Mouse (Mus musculus) yolk sac, embryonic 10.5 days (tissue): ENCODE measurements around the gene Skida1.

ENCODE experiments used
- DNase-seq: peaks from one replicate; pipeline ENCODE4 v3.0.0-alpha.2; 2017; ENCODE audit warnings: low spot score

The Skida1 gene

DNA sequence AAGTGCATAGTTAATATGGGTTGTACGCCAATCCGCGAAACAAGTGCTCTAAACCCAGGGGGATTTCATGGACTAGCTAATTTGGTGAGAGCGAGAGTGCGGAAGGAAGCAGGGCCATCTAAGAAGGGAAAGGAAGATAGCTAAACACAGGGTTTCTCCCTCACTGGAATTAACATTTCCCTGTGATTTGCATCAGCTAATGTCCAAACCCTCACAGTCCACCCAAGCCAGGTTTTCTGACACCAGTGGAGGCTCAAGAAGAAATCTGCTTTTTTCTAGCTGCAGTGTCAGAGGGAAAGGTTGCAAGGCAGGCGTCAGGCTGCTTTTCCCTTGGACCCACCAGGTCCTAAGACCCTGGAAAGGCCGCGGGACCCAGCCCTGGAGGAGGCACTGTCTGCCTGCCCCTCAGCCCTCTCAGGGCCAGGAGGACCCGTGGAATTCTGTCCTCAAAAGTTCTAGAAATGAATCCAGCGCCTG, 9.9 kb downstream of the Skida1 start:
- no peak for DNase-seq

DNA sequence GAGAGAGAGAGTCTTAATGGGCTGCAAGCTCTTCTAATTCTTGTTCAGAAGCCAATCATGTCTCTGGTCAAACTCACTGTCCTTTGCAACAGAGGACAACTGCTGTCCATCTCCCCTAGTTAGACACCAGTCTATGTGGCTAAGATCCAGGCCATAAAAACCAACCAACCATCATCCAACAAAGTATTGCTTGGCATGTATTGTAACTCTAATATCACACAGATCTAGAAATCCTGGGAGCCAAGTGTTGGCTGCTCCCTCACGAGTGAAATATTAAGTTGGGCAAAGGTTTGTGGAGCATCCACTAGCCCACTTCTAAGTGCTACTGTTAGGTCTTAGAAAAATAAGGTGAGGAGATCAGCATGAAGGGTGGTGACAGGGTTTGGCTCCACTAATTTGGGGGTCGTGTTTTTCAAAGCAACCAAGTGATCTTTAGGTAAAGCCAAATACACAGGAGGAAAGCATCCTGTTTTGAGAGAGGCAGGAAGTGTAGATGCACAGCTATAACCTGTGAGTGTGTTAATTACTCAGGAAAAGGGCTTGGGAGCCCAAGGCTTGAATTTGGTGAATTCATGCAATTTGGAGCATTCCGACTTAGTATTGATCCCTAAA, 10.6 kb downstream of the Skida1 start:
- no peak for DNase-seq

DNA sequence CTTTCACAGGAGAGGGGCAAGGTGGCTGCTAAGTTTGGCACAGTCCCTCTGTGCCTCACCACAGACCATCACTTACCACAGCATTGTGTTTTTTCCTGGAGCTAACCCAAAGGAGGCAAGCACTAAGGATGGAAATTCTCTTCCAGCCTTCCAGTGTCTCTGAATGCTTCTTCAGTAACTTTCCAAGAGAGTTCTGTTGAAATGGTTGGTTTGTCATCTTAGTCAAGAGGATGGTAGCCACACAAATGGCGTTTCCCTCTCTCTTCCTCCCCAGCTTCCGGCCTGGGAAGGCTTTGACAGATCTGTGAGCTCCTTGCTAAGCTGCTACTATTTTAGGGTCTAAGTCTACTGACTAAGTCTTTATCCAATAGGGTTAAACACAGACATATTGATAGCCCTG, 11.4 kb downstream of the Skida1 start, which contains the start of gene A930004D18Rik:
Gene A930004D18Rik (minus strand): TSS at position 247 of the 400 bp plus-strand sequence.
- no peak for DNase-seq

DNA sequence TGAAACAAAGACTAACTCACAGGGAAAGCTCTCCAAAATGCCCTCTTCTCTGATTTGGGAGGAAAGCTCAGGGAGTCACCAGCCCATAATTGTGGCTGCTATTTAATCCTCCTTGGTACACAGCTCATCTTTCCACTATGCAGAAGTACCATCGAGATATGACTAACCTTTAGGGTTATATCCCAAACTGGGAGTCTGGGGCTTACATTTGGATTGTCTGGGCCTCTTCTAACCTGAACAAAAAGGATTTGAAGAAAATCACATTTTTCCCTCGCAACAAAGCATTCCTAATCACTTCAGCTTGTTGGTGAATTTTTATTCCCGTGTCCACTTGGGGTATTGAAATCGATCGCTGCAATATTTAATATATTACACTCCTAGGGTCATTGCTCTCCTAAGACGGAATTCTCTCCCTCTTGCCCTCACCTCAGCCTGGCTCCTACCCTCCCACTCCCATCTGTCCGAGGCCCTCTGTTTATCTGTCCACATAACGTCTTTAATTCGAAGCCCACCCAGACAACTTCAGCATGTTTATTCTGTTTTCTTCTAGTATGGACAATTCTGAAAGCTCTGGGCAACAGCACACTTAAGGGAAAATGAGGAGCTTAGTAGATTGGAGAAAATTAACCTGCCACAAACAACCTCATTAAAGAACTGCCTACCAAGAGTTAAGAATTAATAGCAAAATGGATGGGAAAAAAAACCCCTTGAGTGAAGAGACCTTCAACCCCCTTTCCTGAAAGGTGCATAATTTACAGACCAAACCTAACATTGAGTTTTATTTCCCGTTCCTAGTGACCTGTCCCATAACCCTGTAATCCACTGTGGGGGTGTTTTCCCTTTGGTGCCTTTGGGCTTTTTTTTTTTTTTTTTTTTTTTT, 14.2 kb downstream of the Skida1 start:
- DNase-seq, result no peak

DNA sequence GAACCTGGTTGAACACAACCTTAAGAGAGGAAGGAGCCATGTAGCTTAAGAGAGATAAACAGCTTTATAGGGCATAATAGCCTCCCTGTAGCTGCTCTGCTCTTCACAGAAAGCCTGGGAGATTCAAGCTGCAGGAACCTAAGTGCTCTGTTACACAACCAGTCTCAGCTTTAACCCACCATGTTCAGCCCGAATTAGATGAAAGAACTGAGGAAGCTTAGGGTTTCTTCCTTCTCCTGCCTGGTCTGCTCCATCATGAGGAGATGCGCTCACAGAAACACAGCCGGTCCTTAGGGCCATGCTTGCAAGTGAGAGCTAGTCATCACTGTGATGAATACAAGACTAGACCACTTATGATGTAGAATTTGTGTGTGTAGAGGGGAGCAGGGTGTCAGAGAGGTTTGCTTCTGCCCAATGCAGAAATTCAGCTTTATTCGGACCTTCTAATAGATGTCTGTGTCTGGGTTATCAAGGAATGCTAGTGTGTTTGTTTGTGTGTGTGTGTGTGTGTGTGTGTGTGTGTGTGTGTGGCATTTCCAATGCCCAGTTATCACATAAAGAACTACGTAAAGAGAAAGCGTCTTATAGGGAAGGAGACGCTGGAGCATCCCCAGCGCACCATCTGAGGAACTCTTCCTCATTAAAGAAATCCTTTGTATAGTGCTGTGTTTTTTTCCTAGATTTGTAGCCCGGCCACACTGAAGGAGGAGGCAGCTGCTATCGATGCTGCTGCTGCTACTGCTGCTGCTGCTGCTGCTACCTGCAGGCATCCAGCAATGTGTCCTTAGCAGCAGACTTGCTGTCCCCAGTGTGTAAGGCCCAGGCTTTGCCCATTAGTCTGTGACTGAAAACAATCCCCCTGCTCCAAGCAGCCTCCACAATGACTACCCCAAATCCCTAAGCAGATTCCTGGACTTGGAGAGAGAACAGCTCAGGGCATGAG, 15.4 kb downstream of the Skida1 start:
- DNase-seq, result no peak

DNA sequence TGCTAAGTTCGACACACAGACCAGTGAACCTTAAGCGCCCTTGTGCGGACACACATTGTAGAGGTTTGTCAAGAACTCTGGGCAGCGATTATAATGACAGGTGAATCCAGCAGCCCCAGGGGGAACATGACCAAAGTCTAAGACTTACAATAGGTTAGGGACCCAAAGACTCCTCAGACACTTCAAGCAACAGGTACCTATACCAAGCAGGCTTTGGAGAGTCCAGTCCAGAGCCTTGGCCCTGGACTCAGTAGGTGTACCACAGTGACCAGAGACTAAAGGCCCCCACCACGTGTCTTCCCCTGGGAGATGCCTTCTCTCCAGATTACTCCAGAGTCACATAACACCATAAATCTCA, 16.3 kb downstream of the Skida1 start:
- no peak for DNase-seq

DNA sequence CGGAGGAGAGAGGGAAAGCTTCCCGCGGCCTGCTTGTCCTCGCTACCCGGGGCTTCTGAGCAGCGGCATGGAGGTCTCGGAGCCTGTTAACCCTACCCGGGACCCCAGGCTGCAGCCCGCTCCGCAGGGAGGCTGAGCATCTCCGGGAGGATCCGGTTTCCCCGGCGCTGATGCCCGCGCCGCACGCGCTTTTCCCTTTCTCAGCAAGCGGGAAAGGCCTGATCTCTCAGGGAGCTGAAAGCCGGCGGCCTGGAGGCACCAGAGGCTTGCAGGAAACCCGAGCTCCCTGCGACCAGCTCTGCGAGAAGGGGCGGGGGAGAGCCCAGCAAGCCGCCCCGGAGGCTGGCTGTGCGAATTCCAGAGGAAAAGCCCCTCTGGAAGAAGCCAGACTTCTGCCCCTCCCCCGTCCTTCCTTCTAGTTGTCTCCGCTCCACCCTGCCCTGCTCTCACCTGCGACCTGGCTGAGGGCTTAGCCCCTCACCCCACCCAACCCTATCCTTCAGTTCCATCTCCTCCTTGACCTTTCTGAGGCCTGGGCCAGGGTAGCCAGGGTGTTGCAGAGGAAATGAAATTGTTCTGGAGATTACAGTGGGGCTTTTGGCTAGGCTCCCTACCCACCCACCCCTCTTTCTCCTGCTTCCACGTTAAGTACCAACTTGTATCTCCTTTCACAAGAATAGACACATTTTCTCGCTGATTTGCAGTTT, 16.9 kb downstream of the Skida1 start:
- peak; percentile 81 for DNase-seq

DNA sequence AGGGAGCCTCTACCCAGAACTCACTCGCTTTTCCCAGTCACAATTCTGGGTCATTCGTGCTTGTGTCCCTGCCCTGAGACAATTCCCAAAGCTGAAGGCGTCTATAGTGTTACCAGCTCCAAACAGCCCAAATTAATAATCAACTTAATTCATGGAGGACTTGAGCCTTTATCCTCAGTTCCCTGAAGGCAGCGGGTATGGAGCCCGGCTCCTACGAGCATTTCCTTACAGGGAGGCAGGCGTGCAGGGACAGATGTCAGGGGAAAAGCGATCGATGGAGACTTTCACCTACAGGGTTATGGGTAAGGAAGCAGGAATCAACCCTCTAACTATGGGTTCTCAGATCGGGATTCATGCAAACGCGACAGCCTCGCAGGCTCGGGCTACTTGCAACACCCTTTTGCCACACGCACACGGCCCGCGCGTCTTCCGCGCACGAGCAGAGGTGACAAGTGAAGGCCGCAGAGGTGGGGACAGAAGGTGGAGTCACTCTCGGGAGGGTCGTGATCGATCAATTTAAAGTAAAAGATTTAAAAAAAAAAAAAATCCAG, 17.5 kb downstream of the Skida1 start:
- peak; percentile 63 for DNase-seq

DNA sequence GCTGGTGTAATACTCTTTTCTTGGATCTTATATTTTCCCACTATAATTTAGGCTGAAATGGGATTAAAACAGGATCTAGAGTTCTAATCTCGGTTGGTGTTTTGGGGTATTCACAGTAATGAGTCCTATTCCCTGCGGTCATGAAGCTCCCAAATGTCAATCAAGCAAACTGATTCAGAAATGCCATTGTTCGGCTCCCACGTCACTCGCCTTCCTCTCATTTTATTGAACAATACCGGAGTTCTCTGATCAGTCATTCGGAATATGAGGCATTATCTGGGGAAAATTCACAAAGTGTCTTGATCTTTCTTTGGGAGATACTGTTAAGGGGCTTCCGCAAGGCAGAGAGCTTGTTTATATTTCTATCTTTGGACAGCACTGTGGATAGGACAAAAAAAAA, 18.3 kb downstream of the Skida1 start:
- DNase-seq, result no peak

DNA sequence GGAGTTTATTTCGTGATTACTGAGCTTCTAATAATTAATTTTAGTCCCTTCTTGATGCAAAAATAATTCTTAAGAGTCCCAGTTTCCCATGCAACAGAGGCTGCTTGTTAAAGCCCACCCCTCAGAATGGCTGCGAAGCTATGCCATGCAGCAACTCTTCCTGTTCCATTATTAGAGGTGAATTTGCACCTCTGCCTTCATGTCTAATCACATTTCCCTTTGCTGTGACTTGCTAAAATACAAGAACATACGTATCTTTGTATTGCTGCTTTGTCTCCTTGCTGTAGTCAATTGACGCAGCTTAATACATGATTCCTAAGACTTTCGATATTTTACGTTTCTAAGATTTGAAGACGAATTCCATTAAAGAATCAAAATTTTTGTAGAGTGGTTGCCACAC, 19.2 kb downstream of the Skida1 start:
- no peak for DNase-seq

DNA sequence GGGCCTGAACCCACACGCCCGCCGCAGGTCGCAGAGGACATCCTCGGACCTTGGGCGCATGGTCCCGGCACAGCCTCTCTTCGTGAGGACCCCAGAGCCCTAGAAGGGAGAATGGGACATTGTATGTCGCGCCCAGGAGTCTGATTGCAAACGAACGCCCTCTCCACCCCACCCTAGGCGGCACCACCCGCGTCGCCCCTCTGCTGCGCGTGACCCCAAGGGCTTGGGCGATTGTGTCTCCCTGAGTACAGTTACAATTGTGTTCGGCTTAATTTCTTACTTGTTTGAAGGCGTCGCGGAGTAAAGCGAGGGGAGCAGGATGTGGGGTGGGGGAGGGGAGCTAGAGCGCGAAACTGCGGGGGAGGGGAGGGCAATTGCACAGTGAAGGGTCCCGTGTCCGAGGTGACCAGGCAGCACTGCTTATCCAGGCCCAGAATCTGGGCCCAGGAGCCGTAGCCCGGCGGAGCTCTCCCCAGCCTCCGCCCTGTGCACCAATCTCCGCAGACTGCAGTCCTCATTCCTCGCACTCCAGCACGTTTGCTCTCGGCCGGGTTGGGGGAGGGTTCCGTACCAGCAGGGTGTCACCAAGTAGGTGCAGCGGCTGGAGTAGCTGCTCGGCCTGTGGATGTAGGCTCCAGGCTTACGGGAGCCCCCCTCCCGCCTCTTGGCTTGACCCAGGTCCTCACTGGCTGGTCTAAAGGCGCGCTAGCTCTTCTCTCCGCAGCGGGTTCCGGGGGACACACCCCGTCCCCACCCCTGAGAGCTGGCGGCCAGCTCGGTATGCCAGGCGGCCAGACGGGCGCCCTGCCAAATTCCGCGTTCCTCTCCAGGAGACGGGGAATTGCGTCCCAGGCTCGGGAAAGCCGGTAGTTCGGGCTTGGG, 20.5 kb downstream of the Skida1 start:
- peak; percentile 88 for DNase-seq

DNA sequence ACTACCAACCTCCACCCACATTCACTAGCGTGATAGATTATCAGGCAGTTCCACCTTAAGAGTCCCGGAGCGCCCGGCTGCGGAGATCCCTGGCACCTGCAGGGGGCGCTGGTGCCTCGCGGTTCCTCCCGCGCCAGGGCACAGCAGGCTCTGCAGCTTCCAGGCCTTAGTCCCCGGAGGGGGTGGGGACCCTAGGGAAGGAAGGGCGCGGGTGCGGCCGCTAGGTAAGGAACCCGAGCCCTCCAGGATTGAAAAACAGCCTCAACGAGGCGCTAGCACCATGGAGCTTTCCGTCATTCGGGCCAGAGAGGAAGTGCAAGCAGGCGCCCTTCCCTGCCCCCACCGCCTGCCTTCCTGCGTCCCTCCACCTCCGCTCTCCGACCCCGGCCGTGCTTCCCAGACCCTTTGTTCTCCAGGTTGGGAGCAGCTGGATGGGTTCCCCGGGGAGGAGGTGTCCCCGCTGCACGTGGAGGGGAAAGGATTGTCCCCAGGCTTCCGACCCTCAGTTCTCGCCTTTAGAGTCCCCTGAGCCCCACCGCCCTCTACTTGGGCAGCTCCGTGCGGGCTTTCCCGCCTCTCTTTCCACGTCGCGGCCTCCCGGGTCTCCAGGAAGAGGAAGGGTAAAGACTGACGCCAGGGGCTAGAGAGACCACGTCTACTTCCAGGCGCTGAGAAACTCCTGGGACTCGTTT, 21.3 kb downstream of the Skida1 start:
- peak; percentile 93 for DNase-seq

DNA sequence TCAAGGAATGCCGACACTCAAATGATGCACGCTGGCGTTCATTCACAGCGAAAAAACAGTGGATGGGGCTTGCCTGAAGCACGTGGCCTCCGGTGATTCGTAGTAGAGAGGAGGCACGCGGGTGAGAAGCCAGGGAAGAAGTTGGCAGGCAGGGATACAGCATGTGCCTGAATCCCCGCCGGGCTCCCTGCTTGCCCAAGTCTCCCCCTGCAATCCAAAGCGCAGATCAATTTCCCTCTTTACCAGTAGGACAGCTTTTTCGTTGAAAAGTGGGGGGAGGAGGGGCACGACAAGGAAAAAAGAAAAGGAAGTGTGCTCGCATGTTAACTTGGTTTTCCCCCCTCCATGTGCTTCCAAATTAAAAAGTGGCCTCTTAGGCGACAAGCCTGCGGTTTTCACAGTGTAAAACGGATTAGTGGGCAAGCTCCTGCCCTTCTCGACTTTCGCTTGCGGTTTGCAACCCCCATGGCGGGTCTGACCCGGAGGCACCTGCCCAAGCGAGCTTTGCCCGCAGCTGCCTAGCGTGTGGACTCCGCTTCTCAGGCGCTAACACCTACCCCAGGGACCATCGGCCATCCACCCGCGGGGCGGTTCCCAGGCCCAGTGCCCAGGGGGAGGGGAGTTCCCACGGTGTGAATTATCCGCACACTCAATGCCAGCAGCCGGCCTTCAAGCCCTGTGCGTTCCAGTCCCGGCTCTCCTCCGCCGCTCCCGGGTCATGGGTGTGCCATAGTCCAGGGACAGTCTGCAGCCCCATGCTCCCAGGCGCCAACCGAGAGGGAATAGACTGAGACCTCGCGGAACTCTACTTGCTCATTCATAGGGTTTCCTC, 22.5 kb downstream of the Skida1 start:
- DNase-seq, result peak; percentile 59

DNA sequence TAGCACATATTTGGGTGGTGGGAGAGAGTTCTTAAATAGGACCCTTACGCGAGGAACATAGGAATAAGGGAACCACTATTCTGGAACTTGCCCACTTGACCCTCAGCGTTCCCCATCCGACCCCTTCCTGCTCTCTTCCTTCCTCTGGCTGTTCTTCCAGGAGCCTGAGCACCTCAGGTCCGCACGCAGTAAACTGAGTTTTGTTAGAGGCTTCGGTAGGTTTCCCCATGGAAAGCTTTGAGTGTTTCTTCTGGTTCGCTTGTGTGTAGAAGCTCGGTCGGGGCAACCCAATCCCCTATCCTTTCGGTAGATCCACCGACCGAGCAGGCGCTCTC, 23.1 kb downstream of the Skida1 start:
- no peak for DNase-seq

DNA sequence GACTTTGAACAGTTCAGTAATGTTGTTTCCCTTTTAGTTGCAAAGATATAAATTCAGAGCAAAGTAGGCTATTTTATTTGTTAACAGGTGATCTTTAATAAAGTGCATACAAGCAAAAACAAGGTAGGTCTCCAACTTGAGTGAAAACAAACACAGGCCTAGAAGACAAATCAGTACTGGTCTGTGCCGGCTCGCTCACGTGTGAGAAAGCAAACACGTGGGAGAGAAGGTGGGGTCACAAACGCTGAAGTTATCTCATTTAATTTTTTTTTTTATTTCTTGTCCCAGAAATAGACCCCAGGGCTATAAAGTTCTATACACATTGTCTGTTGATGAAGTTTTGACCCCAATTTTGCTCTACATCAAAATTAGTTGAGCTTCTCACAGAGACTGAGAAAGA, 23.7 kb downstream of the Skida1 start:
- DNase-seq, result no peak

DNA sequence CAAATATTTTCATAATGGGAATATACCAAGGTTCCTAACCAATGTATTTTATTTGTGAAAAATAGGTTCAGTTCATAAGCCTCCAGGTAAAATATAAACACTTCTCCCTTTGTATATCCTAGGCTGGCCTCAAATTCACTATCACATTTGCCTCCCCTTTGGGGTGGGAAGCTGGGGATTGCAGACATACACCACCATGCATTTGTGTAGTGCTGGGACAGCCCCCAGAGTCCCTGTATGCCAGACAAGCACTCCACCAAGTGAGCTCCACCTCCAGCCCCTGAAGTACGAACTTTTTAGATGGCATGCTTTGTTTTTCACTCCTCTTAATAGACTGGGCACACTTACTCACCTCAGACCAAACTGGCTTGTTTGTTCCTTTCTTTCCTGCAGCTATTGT, 26.0 kb downstream of the Skida1 start:
- DNase-seq, result no peak

DNA sequence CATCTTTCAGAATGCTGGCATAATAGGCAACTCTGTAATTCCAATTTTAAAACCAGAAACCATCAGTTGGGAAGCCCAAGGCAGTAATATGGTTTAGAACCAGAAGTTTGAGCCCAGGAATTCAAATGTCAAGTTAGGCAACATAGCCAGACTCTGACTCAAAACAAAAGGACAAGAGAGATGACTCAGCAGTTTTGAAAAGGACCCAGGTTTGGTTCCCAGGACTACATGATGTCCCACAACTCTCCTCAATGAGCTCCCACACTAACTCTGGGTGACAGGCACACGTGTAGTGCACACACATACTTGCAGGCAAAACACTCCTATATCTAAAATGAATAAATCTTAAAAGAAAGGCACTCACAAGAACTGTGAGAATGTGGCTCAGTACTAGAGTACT, 29.7 kb downstream of the Skida1 start:
- no peak for DNase-seq

DNA sequence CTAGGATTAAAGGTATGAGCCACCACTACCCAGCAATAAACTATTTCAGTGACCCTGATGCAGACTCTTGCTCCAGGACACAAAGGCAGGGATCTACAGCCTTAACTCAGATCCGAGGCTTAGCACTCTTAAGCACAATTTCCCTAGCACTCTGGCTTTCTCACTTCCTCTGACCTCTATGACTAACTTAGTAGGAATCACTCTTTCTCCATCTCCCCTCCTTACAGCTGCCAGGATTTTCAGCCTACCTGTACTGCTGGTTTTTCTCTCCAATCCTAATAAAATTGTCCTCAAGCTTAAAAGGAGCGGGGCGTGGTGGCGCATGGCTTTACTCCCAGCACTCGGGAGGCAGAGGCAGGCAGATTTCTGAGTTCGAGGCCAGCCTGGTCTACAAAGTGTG, 31.5 kb downstream of the Skida1 start:
- DNase-seq, result no peak

DNA sequence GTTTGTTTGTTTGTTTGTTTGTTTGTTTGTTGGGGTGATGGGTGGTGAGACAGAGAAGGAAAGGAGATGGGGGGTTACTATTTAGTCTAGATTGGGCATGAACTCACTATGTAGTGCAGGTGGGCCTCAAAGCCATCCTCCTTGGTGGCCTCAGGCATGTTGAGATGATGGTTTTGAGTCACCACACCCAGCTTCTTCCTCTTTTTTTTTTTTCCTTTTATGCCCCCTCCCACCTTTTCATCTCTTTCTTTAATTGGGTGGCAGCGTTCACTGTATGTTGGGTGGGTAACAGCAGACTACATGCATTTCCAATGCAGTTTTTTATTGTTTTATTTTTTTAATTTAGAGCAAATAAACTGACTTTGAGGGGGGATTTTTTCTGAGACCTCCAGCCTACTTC, 32.2 kb downstream of the Skida1 start:
- no peak for DNase-seq
